Comparison of ENCODE assay signal across 10 mouse cellular contexts in genomic region chr9:117371980-117372379, GRCm38 (mm10).
"Had no signal": no experiment of that assay in that cellular context is flagged by ENCODE, and none has a peak within 500 bp of the region (broad histone marks: within the 10 kb centered on the region; RNA-seq: fewer than 3 reads in every experiment).

No protein-coding gene starts in this region.

- DNase-seq: kidney, adult 11 months; kidney, adult 9 months; kidney, postnatal 14 days; liver; liver, embryonic 13.5 days; liver, postnatal 0 days; lung, postnatal 14 days; right cerebral cortex, postnatal 14 days; thymus, adult 2 months; thymus, postnatal 25 days had no signal
